Mouse (Mus musculus) intestine, embryonic 14.5 days (tissue): ENCODE results near the gene Tmem170b. TPM values are rescaled to one million over a fixed set of nuclear protein-coding genes. Genes with fewer than 3 reads are reported as not detected.
A peak's percentile ranks its signal among the peaks of the same experiment; 100 is the strongest.

Experiments used
- ATAC-seq: fragments of 200-750 bp; cut with Nextera tagmentation; replicated peaks from 2 replicates; pipeline ENCODE4 v1.8.0; 2017; ENCODE audit warnings: low read depth, moderate number of reproducible peaks, moderate TSS enrichment, moderate library complexity; ENCODE audit not compliant: low FRiP score, low TSS enrichment
- DNase-seq: peaks from one replicate; pipeline ENCODE4 v3.0.0-alpha.2; 2018; ENCODE audit warnings: low spot score
- H3K27ac ChIP-seq: fragments of 300-500 bp; sonication (generic); 2 replicates; pipeline ENCODE4 v1.5.1; 2014; ENCODE audit warnings: low read depth, mild to moderate bottlenecking, control low read depth
- H3K27me3 ChIP-seq: fragments of 300-500 bp; sonication (generic); replicated peaks from 2 replicates; pipeline ENCODE4 v1.6.1; 2014; ENCODE audit warnings: low read length, control low read depth; ENCODE audit not compliant: control insufficient read depth, insufficient read depth
- H3K36me3 ChIP-seq: fragments of 300-500 bp; sonication (generic); 2 replicates; pipeline ENCODE4 v1.6.1; 2014; ENCODE audit warnings: low read length, control low read depth; ENCODE audit not compliant: control insufficient read depth, insufficient read depth
- H3K4me1 ChIP-seq: fragments of 300-500 bp; sonication (generic); replicated peaks from 2 replicates; pipeline ENCODE4 v1.6.1; 2014; ENCODE audit warnings: low read length, control low read depth, mixed read lengths; ENCODE audit not compliant: control insufficient read depth, insufficient read depth
- H3K4me2 ChIP-seq: fragments of 300-500 bp; sonication (generic); 2 replicates; pipeline ENCODE4 v1.6.1; 2014; ENCODE audit warnings: low read length
- H3K4me3 ChIP-seq: fragments of 300-500 bp; sonication (generic); 2 replicates; pipeline ENCODE4 v1.5.1; 2014; ENCODE audit warnings: low read depth, low read length, control low read depth, mixed read lengths
- H3K9ac ChIP-seq: fragments of 300-500 bp; sonication (generic); 2 replicates; pipeline ENCODE4 v1.6.1; 2014; ENCODE audit warnings: mild to moderate bottlenecking, low read length
- H3K9me3 ChIP-seq: fragments of 300-500 bp; sonication (generic); 2 replicates; pipeline ENCODE4 v1.6.1; 2016; ENCODE audit warnings: low read length, control low read depth; ENCODE audit not compliant: control insufficient read depth
- WGBS: fragments of 180-500 bp; shearing (Covaris S2); extraction: QIAGEN DNeasy Blood & Tissue Kit; methylation state at CpG from one replicate; pipeline ENCODE4 v1.1.7; 2014; 5-methylcytosine and 5-hydroxymethylcytosine counted together
- polyA plus RNA-seq: library from polyadenylated mRNA; unstranded; fragments of >200 nt; fragmentation: Nextera tagmentation; extraction: Ambion mirVana; gene quantifications from 2 replicates; pipeline ENCODE4 v1.2.1, GENCODE M21; 2014

Gene Tmem170b
- polyA plus RNA-seq, 1 experiment from 2014 or later = 14.9 TPM

DNA sequence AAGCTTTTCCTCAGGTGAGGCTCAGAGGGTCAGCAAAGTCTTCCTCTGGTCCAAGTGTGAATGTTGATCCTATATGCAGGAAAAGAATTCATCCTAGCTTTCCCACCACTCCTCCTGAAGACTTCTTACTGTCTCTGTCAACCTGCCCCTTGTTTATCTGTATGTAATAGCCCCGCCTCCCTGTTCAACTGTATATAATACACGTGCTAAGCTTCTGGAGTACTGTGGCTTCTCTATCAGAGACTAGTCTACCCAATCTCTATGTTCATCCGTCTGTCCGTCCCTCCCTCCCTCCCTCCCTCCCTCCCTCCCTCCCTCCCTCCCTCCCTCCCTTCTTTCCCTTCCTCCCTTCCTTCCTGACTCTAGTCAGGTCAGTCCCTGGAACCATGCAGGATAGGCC lies 14.4 kb downstream of the Tmem170b start:
- Histone ChIP-seq H3K36me3 (no peaks in the 10 kb centered on the region), H3K9me3 (no peaks in the 10 kb centered on the region), H3K4me2 (no peak overlapping the region), H3K9ac (no peak overlapping the region), H3K4me1 (no peaks in the 10 kb centered on the region), H3K4me3 (no peak overlapping the region), H3K27ac (no peak overlapping the region), H3K27me3 (no peaks in the 10 kb centered on the region)
- ATAC-seq = no peak
- WGBS = 82% methylated on average over 4 of the region's 4 CpGs
- no peak for DNase-seq

DNA sequence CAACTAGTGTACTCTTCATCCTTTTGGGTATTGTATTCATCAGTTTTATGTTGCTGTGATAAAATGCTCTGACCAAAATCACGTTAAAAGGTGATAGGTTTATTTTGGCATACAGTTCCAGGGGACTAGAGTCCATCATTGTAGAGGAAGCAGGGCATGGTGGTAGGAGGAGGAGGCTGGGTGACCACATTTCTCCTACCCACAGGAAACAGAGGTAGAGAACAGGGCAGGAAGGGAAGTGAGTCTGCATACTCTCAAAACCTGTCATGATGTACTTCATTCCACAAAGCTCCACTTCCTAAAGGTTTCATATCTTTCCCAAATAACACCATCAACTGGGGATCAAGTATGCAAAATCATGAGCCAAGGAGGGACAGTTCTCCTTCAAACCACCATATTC lies 18.4 kb downstream of the Tmem170b start:
- H3K9ac ChIP-seq = no peak overlapping the region
- H3K9me3 ChIP-seq = no peaks in the 10 kb centered on the region
- 64% methylated on average over 1 of the region's 1 CpGs for WGBS
- H3K4me2 ChIP-seq = no peak overlapping the region
- no peak overlapping the region for H3K4me3 ChIP-seq
- ATAC-seq = no peak
- peak; percentile 28 for DNase-seq
- 0 out of 2 replicates have a peak, but pooled peaks cover 5% of the 10 kb centered on the region for H3K4me1 ChIP-seq
- no peaks in the 10 kb centered on the region for H3K36me3 ChIP-seq
- no peak overlapping the region for H3K27ac ChIP-seq
- no peaks in the 10 kb centered on the region for H3K27me3 ChIP-seq

DNA sequence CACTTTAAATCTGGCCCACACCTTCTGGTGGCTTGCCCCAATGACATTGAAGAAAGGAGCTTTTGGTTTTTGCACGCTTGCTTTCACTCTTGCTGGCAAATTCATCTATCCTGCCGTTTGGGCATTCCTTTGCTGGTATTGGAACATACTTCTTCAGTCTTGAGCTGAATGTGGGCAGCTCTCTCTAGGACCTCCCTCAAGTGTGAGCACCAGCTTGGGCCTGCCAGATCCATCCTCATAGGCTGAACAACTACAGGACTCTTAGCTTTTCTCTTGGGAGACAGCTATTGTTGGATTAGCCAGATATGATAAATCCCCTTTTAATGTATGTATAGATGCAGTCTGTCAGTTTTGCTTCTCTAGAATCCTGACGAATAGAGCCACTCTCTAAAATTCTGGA lies 19.5 kb downstream of the Tmem170b start:
- Histone ChIP-seq H3K9ac (no peak overlapping the region), H3K9me3 (no peaks in the 10 kb centered on the region), H3K36me3 (no peaks in the 10 kb centered on the region), H3K27me3 (no peaks in the 10 kb centered on the region), H3K4me1 (0 out of 2 replicates have a peak, but pooled peaks cover 5% of the 10 kb centered on the region), H3K4me3 (no peak overlapping the region), H3K27ac (no peak overlapping the region), H3K4me2 (no peak overlapping the region)
- WGBS = 82% methylated on average over 3 of the region's 3 CpGs
- DNase-seq = no peak
- no peak for ATAC-seq

DNA sequence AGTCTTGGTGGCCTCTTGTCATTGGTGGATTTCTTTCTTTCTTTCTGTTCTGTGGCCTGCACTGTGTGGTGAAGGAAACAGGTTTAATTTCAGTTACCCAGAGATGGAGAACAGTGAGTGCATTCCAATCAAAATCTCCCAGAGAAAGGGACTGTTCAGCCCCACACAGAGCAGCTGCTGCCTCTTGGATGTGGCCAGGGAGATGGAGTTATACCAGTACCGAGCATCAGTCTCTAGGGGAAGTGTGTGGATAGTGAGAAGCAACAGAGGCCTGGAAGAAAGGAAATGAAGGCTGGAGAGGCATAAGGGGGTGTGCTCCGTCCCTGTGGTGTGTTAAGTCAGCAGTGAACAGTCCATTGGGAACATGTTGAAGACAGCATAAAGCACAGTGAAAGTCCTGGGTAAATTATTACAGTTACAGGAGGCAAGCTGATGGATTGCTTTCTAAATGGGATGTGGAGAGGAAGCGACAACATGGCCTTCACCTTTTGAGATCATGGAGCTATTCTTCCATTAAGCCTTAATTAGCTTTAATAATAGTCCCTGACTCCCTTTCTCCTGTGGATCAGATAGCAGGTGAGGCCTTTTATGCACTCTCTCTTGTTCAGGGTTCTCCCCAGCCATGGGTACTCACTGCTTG lies 21.7 kb downstream of the Tmem170b start:
- Histone ChIP-seq H3K36me3 (no peaks in the 10 kb centered on the region), H3K4me3 (no peak overlapping the region), H3K9ac (no peak overlapping the region), H3K4me1 (0 out of 2 replicates have a peak, but pooled peaks cover 5% of the 10 kb centered on the region), H3K27me3 (no peaks in the 10 kb centered on the region), H3K4me2 (no peak overlapping the region), H3K9me3 (no peaks in the 10 kb centered on the region), H3K27ac (no peak overlapping the region)
- 49% methylated on average over 3 of the region's 3 CpGs for WGBS
- no peak for DNase-seq
- no peak for ATAC-seq

DNA sequence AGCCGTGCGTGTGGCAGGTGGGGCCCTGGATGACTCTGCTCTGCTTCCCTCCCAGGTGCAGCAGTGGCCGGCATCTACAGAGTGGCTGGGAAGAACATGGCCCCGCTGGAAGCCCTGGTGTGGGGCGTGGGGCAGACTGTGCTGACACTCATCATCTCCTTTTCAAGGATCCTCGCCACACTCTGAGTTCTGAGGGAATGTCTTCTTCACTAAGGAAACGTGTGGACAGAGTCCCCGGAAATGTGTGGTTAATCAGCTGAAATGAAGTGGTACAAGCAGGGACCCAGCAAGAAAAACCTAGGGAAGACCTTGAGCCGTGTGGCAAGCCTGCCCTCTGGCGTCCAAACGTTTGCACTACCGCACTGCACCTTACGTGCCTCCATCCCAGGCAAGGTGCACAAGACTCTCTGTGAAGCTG lies 28.7 kb downstream of the Tmem170b start:
- no peak overlapping the region for H3K9ac ChIP-seq
- peaks cover 4% of the 10 kb centered on the region; the same call in 1 of the 2 replicates for H3K36me3 ChIP-seq
- H3K4me2 ChIP-seq = no peak overlapping the region
- ATAC-seq (0 out of 2 replicates have a peak, but pooled peaks have one; percentile 32), DNase-seq (peak; percentile 87)
- H3K4me3 ChIP-seq = no peak overlapping the region
- no peaks in the 10 kb centered on the region for H3K4me1 ChIP-seq
- no peaks in the 10 kb centered on the region for H3K27me3 ChIP-seq
- no peaks in the 10 kb centered on the region for H3K9me3 ChIP-seq
- H3K27ac ChIP-seq = no peak overlapping the region
- WGBS = 21% methylated on average over 13 of the region's 13 CpGs

DNA sequence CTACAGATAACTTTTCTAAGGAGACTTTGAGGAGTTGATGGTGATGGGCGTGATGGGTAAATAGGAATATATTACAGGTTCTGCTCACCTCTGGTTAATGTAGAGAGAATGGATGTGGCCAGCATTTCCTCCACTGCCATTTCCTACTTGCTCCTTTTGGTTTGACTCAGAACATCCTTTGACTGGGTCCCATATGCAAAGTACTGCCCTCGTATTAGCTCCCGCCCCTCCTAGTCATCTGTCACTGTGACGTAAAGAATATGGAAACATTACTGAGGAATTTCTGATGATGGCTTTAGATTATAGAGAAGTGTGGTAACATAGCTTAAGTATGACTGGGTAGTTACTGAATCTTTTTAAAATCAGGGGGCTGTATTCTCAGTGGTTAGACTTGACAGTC lies 32.4 kb downstream of the Tmem170b start:
- H3K36me3 ChIP-seq = peaks cover 4% of the 10 kb centered on the region; the same call in 1 of the 2 replicates
- H3K4me3 ChIP-seq = no peak overlapping the region
- H3K4me2 ChIP-seq = no peak overlapping the region
- no peak overlapping the region for H3K9ac ChIP-seq
- H3K27me3 ChIP-seq = no peaks in the 10 kb centered on the region
- H3K27ac ChIP-seq = no peak overlapping the region
- ATAC-seq (no peak), DNase-seq (no peak)
- no peaks in the 10 kb centered on the region for H3K9me3 ChIP-seq
- no peaks in the 10 kb centered on the region for H3K4me1 ChIP-seq
- WGBS = 86% methylated on average over 4 of the region's 4 CpGs

DNA sequence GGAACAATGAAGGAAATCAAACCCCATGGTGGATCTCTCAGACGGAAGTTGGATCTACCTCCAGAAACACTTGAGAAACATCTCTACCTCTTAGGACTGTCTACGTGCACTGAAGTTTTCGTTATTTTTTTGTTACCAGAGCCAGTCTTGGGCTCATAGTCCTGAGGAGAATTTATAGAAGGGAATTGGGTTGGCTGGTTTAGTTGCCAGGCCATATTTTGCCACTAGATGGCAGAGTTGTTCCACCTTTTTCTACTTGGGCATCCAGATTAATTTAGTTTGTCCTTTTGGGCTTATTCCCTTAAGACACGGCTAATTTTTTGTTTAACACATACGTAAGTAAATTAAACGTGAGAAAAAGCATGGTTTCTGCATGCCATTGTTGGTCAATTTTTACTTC lies 37.1 kb downstream of the Tmem170b start:
- H3K4me2 ChIP-seq = no peak overlapping the region
- peaks cover 13% of the 10 kb centered on the region for H3K4me1 ChIP-seq
- H3K27ac ChIP-seq = no peak overlapping the region
- no peaks in the 10 kb centered on the region for H3K36me3 ChIP-seq
- H3K9me3 ChIP-seq = no peaks in the 10 kb centered on the region
- no peak overlapping the region for H3K9ac ChIP-seq
- DNase-seq = peak; percentile 86
- no peaks in the 10 kb centered on the region for H3K27me3 ChIP-seq
- ATAC-seq = 0 out of 2 replicates have a peak, but pooled peaks have one; percentile 50
- no peak overlapping the region for H3K4me3 ChIP-seq
- 22% methylated on average over 6 of the region's 6 CpGs for WGBS

DNA sequence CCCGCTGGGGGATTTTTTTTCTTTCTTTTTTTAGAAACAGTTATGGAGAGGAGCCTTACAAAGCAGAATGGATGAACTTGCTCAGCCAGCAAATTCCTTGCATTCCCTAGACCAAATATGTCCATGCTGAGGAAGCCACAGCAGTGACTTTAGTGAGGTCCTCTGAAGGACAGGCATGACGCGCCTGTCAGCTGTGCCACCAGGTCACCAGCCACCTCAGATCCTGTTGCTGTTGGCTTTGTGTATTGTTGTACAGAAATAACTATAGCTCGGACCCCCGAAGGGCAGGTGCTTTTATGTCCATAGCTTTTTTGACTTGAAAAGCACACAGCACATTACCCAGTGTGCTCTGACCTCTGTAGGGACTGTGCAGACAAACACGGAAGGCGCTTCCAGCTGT lies 38.1 kb downstream of the Tmem170b start:
- peaks cover 13% of the 10 kb centered on the region for H3K4me1 ChIP-seq
- H3K27ac ChIP-seq = no peak overlapping the region
- H3K36me3 ChIP-seq = no peaks in the 10 kb centered on the region
- ATAC-seq = 0 out of 2 replicates have a peak, but pooled peaks have one; percentile 30
- H3K9me3 ChIP-seq = no peaks in the 10 kb centered on the region
- 62% methylated on average over 7 of the region's 7 CpGs for WGBS
- H3K27me3 ChIP-seq = no peaks in the 10 kb centered on the region
- DNase-seq = no peak
- no peak overlapping the region for H3K4me3 ChIP-seq
- H3K9ac ChIP-seq = no peak overlapping the region
- H3K4me2 ChIP-seq = no peak overlapping the region
